Mouse (Mus musculus) skeletal muscle tissue, adult 2 months (tissue): ENCODE measurements around the gene Tfam.

Source experiments
- DNase-seq: peaks from one replicate; pipeline ENCODE4 v3.0.0-alpha.2; 2012; ENCODE audit warnings: low read depth, low spot score

Tfam gene

GRCm38 (mm10) chr10:71238240-71238554 is at the start of gene Tfam:
Tfam (minus strand) TSS chr10:71238280.
- DNase-seq, result no peak

GRCm38 (mm10) chr10:71285126-71285580 is 47.1 kb upstream of the Tfam start, which contains the start of gene Ube2d1:
Ube2d1 (minus strand) TSS chr10:71285262.
- peak; percentile 83 for DNase-seq

GRCm38 (mm10) chr10:71284511-71285125 is 46.5 kb upstream of the Tfam start:
- DNase-seq, result peak; percentile 82

GRCm38 (mm10) chr10:71284131-71284510 is 46.0 kb upstream of the Tfam start:
- no peak for DNase-seq

- no peak for DNase-seq
These were observed 35.1 kb upstream of the Tfam start for GRCm38 (mm10) chr10:71273008-71273739.

GRCm38 (mm10) chr10:71267973-71268372 is 29.9 kb upstream of the Tfam start:
- DNase-seq, result no peak

- DNase-seq, result no peak
These were observed 29.4 kb upstream of the Tfam start for GRCm38 (mm10) chr10:71267511-71267910.

- no peak for DNase-seq
These were observed 27.0 kb upstream of the Tfam start for GRCm38 (mm10) chr10:71265067-71265466.

GRCm38 (mm10) chr10:71261637-71262036 is 23.6 kb upstream of the Tfam start:
- no peak for DNase-seq

GRCm38 (mm10) chr10:71258943-71259342 is 20.9 kb upstream of the Tfam start:
- DNase-seq, result no peak

GRCm38 (mm10) chr10:71258516-71258915 is 20.4 kb upstream of the Tfam start:
- no peak for DNase-seq

GRCm38 (mm10) chr10:71253147-71253546 is 15.1 kb upstream of the Tfam start:
- no peak for DNase-seq

GRCm38 (mm10) chr10:71252421-71252820 is 14.3 kb upstream of the Tfam start:
- peak; percentile 78 for DNase-seq

GRCm38 (mm10) chr10:71251846-71252245 is 13.8 kb upstream of the Tfam start:
- peak; percentile 87 for DNase-seq

GRCm38 (mm10) chr10:71251256-71251655 is 13.2 kb upstream of the Tfam start:
- DNase-seq, result no peak

GRCm38 (mm10) chr10:71250472-71250871 is 12.4 kb upstream of the Tfam start:
- DNase-seq, result peak; percentile 77

- DNase-seq, result no peak
These were observed 11.2 kb upstream of the Tfam start for GRCm38 (mm10) chr10:71249086-71249880.

GRCm38 (mm10) chr10:71246956-71247355 is 8.9 kb upstream of the Tfam start:
- DNase-seq, result no peak

GRCm38 (mm10) chr10:71239479-71240120 is 1.5 kb upstream of the Tfam start:
- no peak for DNase-seq

GRCm38 (mm10) chr10:71237516-71238239 is 402 bp downstream of the Tfam start:
- DNase-seq, result peak; percentile 89

- DNase-seq, result no peak
These were observed 4.0 kb downstream of the Tfam start for GRCm38 (mm10) chr10:71234071-71234470.
